Mouse (Mus musculus) left cerebral cortex, adult 18-20 months (tissue): Measurements from ENCODE around the gene Tmem230. TPM values are rescaled to one million over a fixed set of nuclear protein-coding genes. Genes with fewer than 3 reads are reported as not detected.
A peak's percentile ranks its signal among the peaks of the same experiment; 100 is the strongest.
"Not testable (repeated sequence)": the region's sequence is repeated elsewhere in the genome, so short reads cannot be mapped to it uniquely, and the experiment has no call there.

Source experiments
- DNase-seq, 2 experiments: peaks; one replicate each; pipeline ENCODE4 v3.0.0; 2021 to 2022; ENCODE audit warnings: low spot score in 2 of 2, mixed read lengths in 1 of 2
- long read RNA-seq, 2 experiments: library from polyadenylated mRNA; stranded (forward); transcript quantifications; one replicate each; pipeline ENCODE4 v2.0.0; 2021
- total RNA-seq, 2 experiments: library from RNA; stranded (reverse); gene quantifications; 2 replicates each; pipeline ENCODE4 v1.2.3; 2021

Gene Tmem230
- total RNA-seq, result 10 to 100 TPM; 33.7 to 36.4 TPM
- long read RNA-seq, experiment 1, transcript Tmem230-202 (4 exons, 1,551 nt), result minor isoform, 6 of 63 reads
- long read RNA-seq, experiment 1, transcript Tmem230-201 (4 exons, 1,612 nt), result major isoform, 44 of 63 reads
- long read RNA-seq, experiment 1, partial matches to known transcripts, result 2 of 63 reads
- long read RNA-seq, experiment 1, other reads (novel, unspliced or antisense), result 10 of 63 reads
- long read RNA-seq, experiment 2, transcript Tmem230-201 (4 exons, 1,612 nt), result major isoform, 35 of 43 reads
- long read RNA-seq, experiment 2, partial matches to known transcripts, result 1 of 43 reads
- long read RNA-seq, experiment 2, other reads (novel, unspliced or antisense), result 6 of 43 reads

- DNase-seq, result peak; percentile 93 to 94
Observed at GRCm38 (mm10) chr2:132247539-132248313, at the start of gene Tmem230. TSS of gene Tmem230 (minus strand) at chr2:132247807.

GRCm38 (mm10) chr2:132293694-132294450 is 46.3 kb upstream of the Tmem230 start:
- no peak for DNase-seq

GRCm38 (mm10) chr2:132292083-132292482 is 44.5 kb upstream of the Tmem230 start:
- DNase-seq, result peak in 1 of 2 experiments; percentile 46

- DNase-seq, result no peak
Observed at GRCm38 (mm10) chr2:132291265-132291664, 43.7 kb upstream of the Tmem230 start.

- DNase-seq, result no peak
Observed at GRCm38 (mm10) chr2:132290808-132291207, 43.2 kb upstream of the Tmem230 start.

GRCm38 (mm10) chr2:132289213-132289612 is 41.6 kb upstream of the Tmem230 start:
- DNase-seq, result not testable (repeated sequence)

GRCm38 (mm10) chr2:132286376-132287076 is 38.9 kb upstream of the Tmem230 start:
- DNase-seq, result no peak

GRCm38 (mm10) chr2:132285722-132286121 is 38.1 kb upstream of the Tmem230 start:
- DNase-seq, result not testable (repeated sequence)

GRCm38 (mm10) chr2:132284492-132285139 is 37.0 kb upstream of the Tmem230 start:
- no peak for DNase-seq

- DNase-seq, result no peak
Observed at GRCm38 (mm10) chr2:132283236-132284070, 35.8 kb upstream of the Tmem230 start.

- DNase-seq, result no peak
Observed at GRCm38 (mm10) chr2:132282453-132283174, 35.0 kb upstream of the Tmem230 start.

- DNase-seq, result no peak
Observed at GRCm38 (mm10) chr2:132281560-132282452, 34.2 kb upstream of the Tmem230 start.

GRCm38 (mm10) chr2:132280518-132281120 is 33.0 kb upstream of the Tmem230 start:
- DNase-seq, result no peak

GRCm38 (mm10) chr2:132279978-132280377 is 32.4 kb upstream of the Tmem230 start:
- DNase-seq, result no peak

- DNase-seq, result no peak
Observed at GRCm38 (mm10) chr2:132279336-132279882, 31.8 kb upstream of the Tmem230 start.

- no peak for DNase-seq
Observed at GRCm38 (mm10) chr2:132278273-132278853, 30.8 kb upstream of the Tmem230 start.

GRCm38 (mm10) chr2:132276249-132276648 is 28.6 kb upstream of the Tmem230 start:
- DNase-seq, result no peak
